Mouse (Mus musculus) retina, postnatal 7 days (tissue): ENCODE data around the gene Tbl3.

Source experiments
- DNase-seq: peaks from one replicate; pipeline ENCODE4 v3.0.0-alpha.2; 2012; ENCODE audit warnings: low read depth, low spot score

Gene Tbl3

GRCm38 (mm10) chr17:24653967-24654710 lies 53.3 kb downstream of the Tbl3 start:
- peak; percentile 60 for DNase-seq

DNA sequence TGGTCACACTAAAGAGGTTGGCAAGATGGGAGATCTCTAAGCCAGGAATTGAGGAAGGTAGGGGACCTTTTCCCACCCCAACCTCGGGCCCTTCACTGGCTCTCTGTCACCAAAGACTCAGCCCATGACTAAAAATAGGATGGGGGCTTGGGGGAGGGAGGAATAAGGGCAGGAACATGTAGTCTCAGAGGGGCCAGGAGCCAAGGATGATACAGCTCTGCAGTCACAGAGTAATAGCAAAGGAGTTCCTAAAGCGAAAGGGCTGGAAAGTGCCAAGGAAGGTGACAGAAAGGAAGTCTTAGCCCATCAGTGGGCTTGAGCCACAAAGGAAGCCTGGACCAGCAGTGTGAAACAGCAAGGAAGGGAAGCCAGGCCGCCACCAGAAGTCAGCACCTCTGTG lies 55.6 kb downstream of the Tbl3 start:
- no peak for DNase-seq

- no peak for DNase-seq
Measured at GRCm38 (mm10) chr17:24650766-24651165, 56.7 kb downstream of the Tbl3 start.

DNA sequence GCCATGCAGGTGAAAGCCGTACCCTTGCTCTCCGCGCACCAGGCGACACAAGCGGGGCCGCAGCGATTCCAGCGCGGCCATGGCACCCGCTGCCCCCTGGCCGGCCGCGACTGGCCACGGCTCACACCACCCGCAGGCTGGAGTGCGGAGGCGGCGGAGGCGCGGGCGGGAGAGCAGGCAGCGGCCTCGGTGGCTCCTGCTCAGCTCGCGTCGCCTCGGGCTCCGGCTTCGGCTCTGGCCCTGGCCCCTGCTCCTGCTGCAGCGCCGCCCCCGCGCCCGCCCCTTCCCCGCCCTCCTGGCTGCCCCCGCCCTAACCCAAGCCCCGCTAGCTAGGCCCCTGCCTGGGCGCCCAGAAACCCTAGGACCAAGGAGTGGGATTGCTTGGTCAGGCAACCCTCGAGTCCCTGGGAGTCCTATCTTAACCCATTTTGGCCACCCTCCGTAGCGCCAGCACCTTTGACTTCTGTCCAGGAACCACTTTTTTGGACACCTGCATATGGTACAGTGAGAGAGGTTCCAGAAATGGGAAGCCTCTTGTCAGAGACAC lies 57.3 kb downstream of the Tbl3 start, which contains the start of gene Slc9a3r2:
Gene Slc9a3r2, minus strand, starts transcription at position 258 of the 547 bp plus-strand sequence.
- DNase-seq: no peak

- no peak for DNase-seq
Measured at GRCm38 (mm10) chr17:24649581-24650069, 57.8 kb downstream of the Tbl3 start.

- DNase-seq: no peak
Measured at GRCm38 (mm10) chr17:24648731-24649377, 58.6 kb downstream of the Tbl3 start.
